In genomic region chr6:40235793-40236470, GRCm38 (mm10) we compare ENCODE assay signal across 9 mouse cellular contexts.
DNase-seq lines count a peak whose midpoint lies in the region; ATAC-seq and TF ChIP-seq lines count a peak whose summit lies in the region.
"Had no signal": no experiment of that assay in that cellular context is flagged by ENCODE, and none has a peak within 500 bp of the region (broad histone marks: within the 10 kb centered on the region; RNA-seq: fewer than 3 reads in every experiment).

No protein-coding gene starts in this region.

- ATAC-seq in Patski, result no peak

- in situ Hi-C loops in Patski (cut with MboI; ENCODE audit: low pct_unique_long_range_greater_than_20kb), result loop anchor here (10.0 kb wide), 1 partner anchor 149 kb away; no protein-coding TSS in a partner anchor

- H3K4me1 ChIP-seq in lung, adult 2 months (ENCODE audit: control insufficient read depth, insufficient read depth, low read length), result no peaks in the 10 kb centered on the region
- H3K4me1 ChIP-seq: liver, embryonic 15.5 days had no signal

- H3K27me3 ChIP-seq in Patski, result peaks cover 2% of the 10 kb centered on the region
- H3K27me3 ChIP-seq: liver, embryonic 15.5 days had no signal

- peak; percentile 28 to 53 for DNase-seq in CD8-positive naive resting alpha-beta T cell, adult 2 months (ENCODE audit: low read depth in 2 of 2, low spot score in 2 of 2)
- no peak for DNase-seq in Patski (ENCODE audit: low read depth, low spot score)
- DNase-seq in cerebellum, postnatal 10 days, result peak; percentile 90 to 92
- peak; percentile 48 to 55 for DNase-seq in gastrocnemius, adult 8-10 months (ENCODE audit: low spot score in 2 of 2)
- DNase-seq in kidney, postnatal 14 days, result peak; percentile 78
- peak; percentile 81 for DNase-seq in lung, adult 2 months
- DNase-seq in right cerebral cortex, postnatal 25 days, result peak; percentile 51
- DNase-seq in urinary bladder, postnatal 36 days (ENCODE audit: low spot score in 2 of 2), result peak; percentile 68 to 71

- peak; percentile 86 for TF ChIP-seq CTCF in Patski (IDR thresholded peaks at IDR 0.05)
- peak; percentile 80 for TF ChIP-seq CTCF in lung, adult 2 months (IDR thresholded peaks at IDR 0.05; ENCODE audit: insufficient read depth, low read length)

- no peak for TF ChIP-seq POLR2A in lung, adult 2 months (IDR thresholded peaks at IDR 0.05; ENCODE audit: borderline replicate concordance, extremely low read depth, low read depth, low read length)

- CTCF ChIA-PET in Patski (lab: Charles Lee), result interaction anchor here (0.6 to 3.2 kb wide), 21 partner anchors 10 to 187 kb away, joined by 3 to 21 read pairs (median 4); no protein-coding TSS in a partner anchor

- no peak overlapping the region for H3K4me3 ChIP-seq in lung, adult 2 months (replicated peaks; ENCODE audit: extremely low read depth, low read depth, low read length)
- H3K4me3 ChIP-seq: liver, embryonic 15.5 days had no signal

- WGBS in lung, adult 2 months, result 25% methylated on average over 10 of the region's 10 CpGs

- POLR2A ChIA-PET in Patski (lab: Charles Lee), result no interaction called here
